Mouse (Mus musculus) liver, adult 2 months (tissue): ENCODE measurements around the gene Lrmp.

Source experiments
- CTCF ChIP-seq: fragments of 200-500 bp; IDR thresholded peaks from 2 replicates; pipeline ENCODE4 v1.5.1; 2011; ENCODE audit warnings: low read depth, low read length, control low read depth
- POLR2A ChIP-seq: fragments of 200-500 bp; IDR thresholded peaks from 2 replicates; pipeline ENCODE4 v1.6.1; 2011; ENCODE audit warnings: low read length, control low read depth; ENCODE audit not compliant: insufficient read depth; ENCODE audit errors: extremely low read depth

GRCm38 (mm10) chr6:145197949-145198686 is 82.7 kb downstream of the Lrmp start:
- TF ChIP-seq CTCF (no peak), POLR2A (no peak)
